Mouse (Mus musculus) ES-Bruce4 (cell line): ENCODE results near the gene Ptprd. TPM values are rescaled to one million over a fixed set of nuclear protein-coding genes. Genes with fewer than 3 reads are reported as not detected.

Source experiments
- H3K27ac ChIP-seq: 2 replicates; pipeline ENCODE4 v1.5.1; 2012; ENCODE audit warnings: low read length, inconsistent platforms; ENCODE audit not compliant: insufficient read depth
- H3K27me3 ChIP-seq: 2 replicates; pipeline ENCODE4 v1.6.1; 2012; ENCODE audit warnings: mild to moderate bottlenecking, low read length, inconsistent platforms; ENCODE audit not compliant: control insufficient read depth, poor library complexity, insufficient read depth, severe bottlenecking
- H3K36me3 ChIP-seq: 2 replicates; pipeline ENCODE4 v1.6.1; 2012; ENCODE audit warnings: inconsistent platforms, mild to moderate bottlenecking, low read length, moderate library complexity; ENCODE audit not compliant: control insufficient read depth, poor library complexity, insufficient read depth, severe bottlenecking
- H3K4me1 ChIP-seq: one replicate; pipeline ENCODE4 v1.8.1; 2011; ENCODE audit warnings: low read length; ENCODE audit not compliant: control insufficient read depth, insufficient read depth
- H3K4me3 ChIP-seq: 2 replicates; pipeline ENCODE4 v1.5.1; 2011; ENCODE audit warnings: low read depth, mild to moderate bottlenecking, low read length
- H3K9ac ChIP-seq: 2 replicates; pipeline ENCODE4 v1.6.1; 2012; ENCODE audit warnings: low read depth, mild to moderate bottlenecking, inconsistent platforms; ENCODE audit not compliant: poor library complexity, severe bottlenecking
- H3K9me3 ChIP-seq: replicated peaks from 2 replicates; pipeline ENCODE4 v1.6.1; 2012; ENCODE audit warnings: mild to moderate bottlenecking, low read length, inconsistent platforms; ENCODE audit not compliant: control insufficient read depth, poor library complexity, insufficient read depth, severe bottlenecking
- CTCF ChIP-seq: IDR thresholded peaks from one replicate; pipeline ENCODE4 v1.8.1; 2011; ENCODE audit warnings: low read depth, low read length
- EP300 ChIP-seq: IDR thresholded peaks from 2 replicates; pipeline ENCODE4 v1.6.1; 2011; ENCODE audit warnings: low read depth, low read length; ENCODE audit not compliant: insufficient read depth
- POLR2A ChIP-seq: IDR thresholded peaks from one replicate; pipeline ENCODE4 v1.8.1; 2011; ENCODE audit warnings: low read length; ENCODE audit not compliant: insufficient read depth
- polyA plus RNA-seq: library from polyadenylated mRNA; stranded (reverse); fragments of >200 nt; gene quantifications from 2 replicates; pipeline ENCODE4 v1.2.4, GENCODE M21; 2011; ENCODE audit warnings: low read depth; ENCODE audit not compliant: missing spikeins, insufficient read depth, insufficient read length

The Ptprd gene
- polyA plus RNA-seq, 1 experiment: 2.8 TPM

GRCm38 (mm10) chr4:76154190-76154589 lies 2057.6 kb downstream of the Ptprd start:
- Histone ChIP-seq H3K9me3 (no peaks in the 10 kb centered on the region), H3K36me3 (no peaks in the 10 kb centered on the region), H3K27me3 (no peaks in the 10 kb centered on the region), H3K9ac (no peak overlapping the region), H3K4me1 (no peaks in the 10 kb centered on the region), H3K27ac (no peak overlapping the region), H3K4me3 (no peak overlapping the region)
- no peak for TF ChIP-seq EP300
- TF ChIP-seq CTCF: no peak
- no peak for TF ChIP-seq POLR2A

- no peaks in the 10 kb centered on the region for H3K27me3 ChIP-seq
Measured at GRCm38 (mm10) chr4:76144925-76145324, 2066.8 kb downstream of the Ptprd start.

GRCm38 (mm10) chr4:76144333-76144732 lies 2067.4 kb downstream of the Ptprd start:
- H3K36me3 ChIP-seq: no peaks in the 10 kb centered on the region
- no peaks in the 10 kb centered on the region for H3K4me1 ChIP-seq
- no peaks in the 10 kb centered on the region for H3K9me3 ChIP-seq
- no peak overlapping the region for H3K4me3 ChIP-seq
- H3K9ac ChIP-seq: no peak overlapping the region
- no peak overlapping the region for H3K27ac ChIP-seq
- no peak for TF ChIP-seq EP300
- no peak for TF ChIP-seq POLR2A
- no peak for TF ChIP-seq CTCF
- no peaks in the 10 kb centered on the region for H3K27me3 ChIP-seq

More at GRCm38 (mm10) chr4:76144925-76145324, 2066.8 kb downstream of the Ptprd start:
- H3K36me3 ChIP-seq: no peaks in the 10 kb centered on the region
- H3K27ac ChIP-seq: no peak overlapping the region
- H3K9ac ChIP-seq: no peak overlapping the region
- H3K9me3 ChIP-seq: no peaks in the 10 kb centered on the region
- no peaks in the 10 kb centered on the region for H3K4me1 ChIP-seq
- no peak overlapping the region for H3K4me3 ChIP-seq
- TF ChIP-seq POLR2A (no peak), EP300 (no peak), CTCF (no peak)

GRCm38 (mm10) chr4:76137901-76138300 lies 2073.9 kb downstream of the Ptprd start:
- Histone ChIP-seq H3K27me3 (no peaks in the 10 kb centered on the region), H3K9ac (no peak overlapping the region), H3K4me3 (no peak overlapping the region), H3K27ac (no peak overlapping the region), H3K9me3 (no peaks in the 10 kb centered on the region), H3K36me3 (no peaks in the 10 kb centered on the region), H3K4me1 (no peaks in the 10 kb centered on the region)
- TF ChIP-seq EP300 (no peak), POLR2A (no peak), CTCF (no peak)

GRCm38 (mm10) chr4:76136625-76137024 lies 2075.1 kb downstream of the Ptprd start:
- Histone ChIP-seq H3K36me3 (no peaks in the 10 kb centered on the region), H3K9ac (no peak overlapping the region), H3K27ac (no peak overlapping the region), H3K4me1 (no peaks in the 10 kb centered on the region), H3K27me3 (no peaks in the 10 kb centered on the region), H3K9me3 (no peaks in the 10 kb centered on the region), H3K4me3 (no peak overlapping the region)
- TF ChIP-seq POLR2A (no peak), EP300 (no peak), CTCF (no peak)

GRCm38 (mm10) chr4:76091845-76092244 lies 2119.9 kb downstream of the Ptprd start:
- no peaks in the 10 kb centered on the region for H3K4me1 ChIP-seq
- H3K36me3 ChIP-seq: no peaks in the 10 kb centered on the region
- H3K27me3 ChIP-seq: no peaks in the 10 kb centered on the region
- no peak overlapping the region for H3K9ac ChIP-seq
- no peak overlapping the region for H3K4me3 ChIP-seq
- TF ChIP-seq POLR2A (no peak), EP300 (no peak), CTCF (no peak)
- no peak overlapping the region for H3K27ac ChIP-seq
- no peaks in the 10 kb centered on the region for H3K9me3 ChIP-seq
